Mouse (Mus musculus) forebrain, embryonic 16.5 days (tissue): ENCODE measurements around the gene 1700088E04Rik. TPM values are rescaled to one million over a fixed set of nuclear protein-coding genes. Genes with fewer than 3 reads are reported as not detected.

Experiments
- ATAC-seq: fragments of 200-750 bp; cut with Nextera tagmentation; 2 replicates; pipeline ENCODE4 v1.8.0; 2017; ENCODE audit warnings: mild to moderate bottlenecking, moderate library complexity
- H3K27ac ChIP-seq: fragments of 300-500 bp; sonication (generic); 2 replicates; pipeline ENCODE4 v1.5.1; 2014; ENCODE audit warnings: low read length, control low read depth
- H3K27me3 ChIP-seq: fragments of 300-500 bp; sonication (generic); replicated peaks from 2 replicates; pipeline ENCODE4 v1.6.1; 2014; ENCODE audit warnings: low read length; ENCODE audit not compliant: control insufficient read depth, insufficient read depth
- H3K36me3 ChIP-seq: fragments of 300-500 bp; sonication (generic); 2 replicates; pipeline ENCODE4 v1.6.1; 2014; ENCODE audit not compliant: control insufficient read depth, insufficient read depth
- H3K4me1 ChIP-seq: fragments of 300-500 bp; sonication (generic); replicated peaks from 2 replicates; pipeline ENCODE4 v1.6.1; 2014; ENCODE audit warnings: low read length; ENCODE audit not compliant: control insufficient read depth, insufficient read depth
- H3K4me2 ChIP-seq: fragments of 300-500 bp; sonication (generic); 2 replicates; pipeline ENCODE4 v1.6.1; 2014; ENCODE audit warnings: mild to moderate bottlenecking, low read length, control low read depth
- H3K4me3 ChIP-seq: fragments of 300-500 bp; sonication (generic); replicated peaks from 2 replicates; pipeline ENCODE4 v1.5.1; 2014; ENCODE audit warnings: mild to moderate bottlenecking, low read length, control low read depth
- H3K9ac ChIP-seq: fragments of 300-500 bp; sonication (generic); replicated peaks from 2 replicates; pipeline ENCODE4 v1.6.1; 2014; ENCODE audit warnings: low read depth, low read length, control low read depth
- H3K9me3 ChIP-seq: fragments of 300-500 bp; sonication (generic); 2 replicates; pipeline ENCODE4 v1.6.1; 2016; ENCODE audit warnings: low read length; ENCODE audit not compliant: control insufficient read depth
- WGBS: fragments of 180-500 bp; shearing (Covaris S2); extraction: QIAGEN DNeasy Blood & Tissue Kit; methylation state at CpG from one replicate; pipeline ENCODE4 v1.1.7; 2014; 5-methylcytosine and 5-hydroxymethylcytosine counted together
- polyA plus RNA-seq: library from polyadenylated mRNA; unstranded; fragments of >200 nt; fragmentation: Nextera tagmentation; extraction: Ambion mirVana; gene quantifications from 2 replicates; pipeline ENCODE4 v1.2.1, GENCODE M21; 2015

The 1700088E04Rik gene
- polyA plus RNA-seq, 1 experiment from 2014 or later = 13.1 TPM

- Histone ChIP-seq H3K27ac (no peak overlapping the region), H3K4me2 (no peak overlapping the region), H3K36me3 (peaks cover 16% of the 10 kb centered on the region), H3K9me3 (no peaks in the 10 kb centered on the region), H3K9ac (no peak overlapping the region), H3K27me3 (no peaks in the 10 kb centered on the region), H3K4me3 (no peak overlapping the region), H3K4me1 (no peaks in the 10 kb centered on the region)
- ATAC-seq = no peak
- WGBS = 83% methylated on average over 13 of the region's 13 CpGs
Measured at GRCm38 (mm10) chr15:79126217-79126932, 14.7 kb downstream of the 1700088E04Rik start.

GRCm38 (mm10) chr15:79124331-79124875 is 16.6 kb downstream of the 1700088E04Rik start:
- Histone ChIP-seq H3K9ac (no peak overlapping the region), H3K4me2 (no peak overlapping the region), H3K4me3 (no peak overlapping the region), H3K27ac (no peak overlapping the region), H3K27me3 (no peaks in the 10 kb centered on the region), H3K36me3 (peaks cover 12% of the 10 kb centered on the region), H3K9me3 (no peaks in the 10 kb centered on the region), H3K4me1 (no peaks in the 10 kb centered on the region)
- 87% methylated on average over 10 of the region's 10 CpGs for WGBS
- ATAC-seq = no peak

DNA sequence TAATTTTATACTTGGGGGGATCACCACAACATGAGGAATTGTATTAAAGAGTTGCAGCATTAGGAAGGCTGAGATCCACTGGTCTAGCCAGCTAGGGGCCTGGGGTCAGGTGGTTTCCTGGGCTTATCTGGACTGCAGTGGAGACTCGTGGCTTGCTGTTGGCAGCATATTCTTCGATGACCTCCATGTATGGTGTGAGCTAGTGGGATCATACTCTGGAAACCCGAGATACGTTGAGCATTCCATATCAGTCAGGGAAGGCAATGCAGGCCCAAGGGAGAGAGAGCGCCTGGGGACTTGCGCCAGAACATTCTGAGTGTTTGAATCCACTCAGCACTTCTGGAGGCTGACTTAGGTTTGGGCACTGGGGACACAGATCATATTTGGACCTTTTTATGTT is 17.3 kb downstream of the 1700088E04Rik start:
- H3K4me2 ChIP-seq = no peak overlapping the region
- H3K9me3 ChIP-seq = no peaks in the 10 kb centered on the region
- no peaks in the 10 kb centered on the region for H3K27me3 ChIP-seq
- H3K36me3 ChIP-seq = peaks cover 12% of the 10 kb centered on the region
- 92% methylated on average over 6 of the region's 6 CpGs for WGBS
- H3K4me1 ChIP-seq = no peaks in the 10 kb centered on the region
- no peak overlapping the region for H3K27ac ChIP-seq
- no peak for ATAC-seq
- no peak overlapping the region for H3K4me3 ChIP-seq
- no peak overlapping the region for H3K9ac ChIP-seq

DNA sequence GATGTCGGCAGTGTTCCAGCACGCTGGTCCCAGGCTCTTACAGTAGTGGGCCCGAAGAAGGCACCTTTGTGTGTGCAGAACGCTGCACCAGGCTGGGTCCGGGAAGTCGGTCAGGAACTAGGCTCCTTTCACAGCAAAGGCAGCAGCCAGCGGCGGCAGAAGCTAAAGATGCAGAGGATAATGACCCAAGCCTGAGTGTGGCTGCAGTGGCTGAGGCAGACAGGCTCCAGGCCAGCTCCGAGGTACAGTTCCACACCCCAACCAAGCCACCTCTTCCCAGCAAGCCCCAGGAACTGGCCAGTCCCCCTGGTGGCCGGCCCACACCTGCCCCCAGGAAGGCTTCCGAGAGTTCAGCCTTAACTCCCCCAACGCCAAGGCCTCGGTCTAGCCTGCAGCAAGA is 18.5 kb downstream of the 1700088E04Rik start:
- H3K9me3 ChIP-seq = no peaks in the 10 kb centered on the region
- H3K4me3 ChIP-seq = no peak overlapping the region
- H3K4me2 ChIP-seq = no peak overlapping the region
- no peak for ATAC-seq
- H3K36me3 ChIP-seq = peaks cover 8% of the 10 kb centered on the region
- H3K27me3 ChIP-seq = no peaks in the 10 kb centered on the region
- H3K4me1 ChIP-seq = no peaks in the 10 kb centered on the region
- no peak overlapping the region for H3K9ac ChIP-seq
- H3K27ac ChIP-seq = no peak overlapping the region
- WGBS = 85% methylated on average over 13 of the region's 13 CpGs

DNA sequence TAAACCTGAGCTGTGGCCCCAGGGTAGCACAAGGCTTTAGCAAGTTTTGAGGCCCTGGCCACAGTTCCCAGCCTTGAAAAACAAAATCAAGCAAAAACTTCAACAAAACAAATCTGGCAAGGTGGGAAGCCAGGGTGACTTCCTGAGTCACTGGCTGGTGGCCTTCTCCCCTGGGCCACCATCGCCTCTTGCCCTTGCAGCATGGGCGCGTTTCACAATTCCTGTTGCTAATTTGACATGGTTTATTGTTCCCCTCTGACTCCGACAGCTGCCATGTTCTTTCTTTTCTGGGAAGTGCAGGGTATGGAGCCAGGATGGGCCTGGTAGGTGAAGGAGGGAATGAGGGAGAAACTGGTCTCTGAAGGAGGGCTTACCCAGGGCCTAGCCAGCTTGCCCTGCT is 18.9 kb downstream of the 1700088E04Rik start:
- peaks cover 3% of the 10 kb centered on the region for H3K36me3 ChIP-seq
- no peaks in the 10 kb centered on the region for H3K4me1 ChIP-seq
- H3K9ac ChIP-seq = no peak overlapping the region
- H3K4me2 ChIP-seq = no peak overlapping the region
- H3K9me3 ChIP-seq = no peaks in the 10 kb centered on the region
- H3K4me3 ChIP-seq = no peak overlapping the region
- ATAC-seq = no peak
- WGBS = 85% methylated on average over 4 of the region's 4 CpGs
- H3K27me3 ChIP-seq = no peaks in the 10 kb centered on the region
- H3K27ac ChIP-seq = no peak overlapping the region

- no peak for ATAC-seq
- Histone ChIP-seq H3K4me2 (no peak overlapping the region), H3K9me3 (no peaks in the 10 kb centered on the region), H3K9ac (no peak overlapping the region), H3K4me3 (no peak overlapping the region), H3K27ac (no peak overlapping the region), H3K4me1 (no peaks in the 10 kb centered on the region), H3K36me3 (peaks cover 5% of the 10 kb centered on the region), H3K27me3 (no peaks in the 10 kb centered on the region)
- WGBS = 85% methylated on average over 9 of the region's 9 CpGs
Measured at GRCm38 (mm10) chr15:79119491-79119890, 21.6 kb downstream of the 1700088E04Rik start.

DNA sequence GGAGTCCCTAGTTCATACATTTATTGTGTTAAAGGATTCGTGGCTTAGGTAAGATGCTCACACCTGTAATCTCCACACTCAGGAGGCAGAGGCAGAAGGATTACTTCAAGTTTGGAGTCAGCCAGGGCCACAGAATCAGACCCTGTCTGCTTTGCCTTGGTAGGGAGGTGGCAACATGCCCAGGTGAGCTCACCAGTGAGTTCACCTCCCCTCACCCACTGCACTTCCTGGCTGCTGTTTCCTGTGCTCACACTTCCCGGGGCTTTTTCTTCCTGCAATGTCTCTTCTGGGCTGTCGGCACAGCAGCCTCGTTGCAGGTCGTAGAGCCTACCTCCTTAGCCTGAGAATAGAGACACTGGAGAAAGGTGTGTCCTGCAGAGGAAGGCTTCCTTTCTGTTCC is 25.8 kb downstream of the 1700088E04Rik start:
- H3K4me3 ChIP-seq = no peak overlapping the region
- no peaks in the 10 kb centered on the region for H3K27me3 ChIP-seq
- H3K9ac ChIP-seq = no peak overlapping the region
- no peaks in the 10 kb centered on the region for H3K9me3 ChIP-seq
- H3K4me1 ChIP-seq = peaks cover 14% of the 10 kb centered on the region
- no peak overlapping the region for H3K27ac ChIP-seq
- no peak overlapping the region for H3K4me2 ChIP-seq
- no peak for ATAC-seq
- H3K36me3 ChIP-seq = peaks cover 5% of the 10 kb centered on the region; the same call in 1 of the 2 replicates
- WGBS = 70% methylated on average over 5 of the region's 5 CpGs

DNA sequence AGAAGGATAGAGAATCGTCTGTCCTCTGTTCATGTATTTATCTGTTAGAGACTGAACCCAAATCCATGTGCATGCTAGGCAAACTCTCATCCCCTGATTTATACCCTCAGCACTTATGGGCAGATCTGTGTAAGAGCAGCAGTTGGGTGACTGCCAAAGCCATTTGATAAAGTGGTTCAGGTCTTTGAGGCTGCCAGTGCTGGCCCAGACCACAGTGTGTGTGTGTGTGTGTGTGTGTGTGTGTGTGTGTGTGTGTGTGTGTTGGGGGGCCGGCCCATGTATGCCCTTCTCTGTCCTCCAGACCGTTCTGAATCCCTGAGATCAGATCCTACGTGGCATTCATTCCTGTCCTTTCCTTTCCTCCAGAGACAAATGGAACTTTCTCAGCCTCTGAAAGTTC is 29.3 kb downstream of the 1700088E04Rik start:
- WGBS = 70% methylated on average over 4 of the region's 4 CpGs
- Histone ChIP-seq H3K4me3 (no peak overlapping the region), H3K4me1 (peaks cover 28% of the 10 kb centered on the region), H3K27me3 (no peaks in the 10 kb centered on the region), H3K27ac (no peak overlapping the region), H3K9me3 (no peaks in the 10 kb centered on the region), H3K9ac (no peak overlapping the region), H3K4me2 (no peak overlapping the region), H3K36me3 (peaks cover 3% of the 10 kb centered on the region; the same call in 1 of the 2 replicates)
- no peak for ATAC-seq

- Histone ChIP-seq H3K9ac (no peak overlapping the region), H3K4me2 (peak overlapping the region; percentile 96), H3K27me3 (no peaks in the 10 kb centered on the region), H3K9me3 (no peaks in the 10 kb centered on the region), H3K4me1 (peaks cover 28% of the 10 kb centered on the region), H3K36me3 (peaks cover under 1% of the 10 kb centered on the region; the same call in 1 of the 2 replicates), H3K27ac (no peak overlapping the region), H3K4me3 (peak overlapping the region; percentile 87)
- no peak for ATAC-seq
- 73% methylated on average over 2 of the region's 2 CpGs for WGBS
Measured at GRCm38 (mm10) chr15:79110528-79110927, 30.5 kb downstream of the 1700088E04Rik start.
